Mouse (Mus musculus): ENCODE measurements around the gene Gm20708.

GRCm38 (mm10) chr11:117819095-117819494, 9.6 kb downstream of the Gm20708 start:
- TF ChIP-seq ZNF384 (IDR thresholded peaks at IDR 0.05; ENCODE audit: low read depth, low read length), result no peak
- TF ChIP-seq MAFK (IDR thresholded peaks at IDR 0.05; ENCODE audit: insufficient read depth, low read depth, low read length), result no peak
- no peak for TF ChIP-seq CHD2 (IDR thresholded peaks at IDR 0.05; ENCODE audit: low read depth, low read length)
- no peak for TF ChIP-seq HCFC1 (IDR thresholded peaks at IDR 0.05; ENCODE audit: borderline replicate concordance, insufficient read depth, low read length)

Data from ES-E14 (cell line).